Mouse (Mus musculus) retina, embryonic 14.5 days (tissue): ENCODE results near the gene A930033H14Rik.

Experiments used
- DNase-seq: peaks from one replicate; pipeline ENCODE4 v3.0.0-alpha.2; 2015; ENCODE audit warnings: low spot score

The A930033H14Rik gene

DNA sequence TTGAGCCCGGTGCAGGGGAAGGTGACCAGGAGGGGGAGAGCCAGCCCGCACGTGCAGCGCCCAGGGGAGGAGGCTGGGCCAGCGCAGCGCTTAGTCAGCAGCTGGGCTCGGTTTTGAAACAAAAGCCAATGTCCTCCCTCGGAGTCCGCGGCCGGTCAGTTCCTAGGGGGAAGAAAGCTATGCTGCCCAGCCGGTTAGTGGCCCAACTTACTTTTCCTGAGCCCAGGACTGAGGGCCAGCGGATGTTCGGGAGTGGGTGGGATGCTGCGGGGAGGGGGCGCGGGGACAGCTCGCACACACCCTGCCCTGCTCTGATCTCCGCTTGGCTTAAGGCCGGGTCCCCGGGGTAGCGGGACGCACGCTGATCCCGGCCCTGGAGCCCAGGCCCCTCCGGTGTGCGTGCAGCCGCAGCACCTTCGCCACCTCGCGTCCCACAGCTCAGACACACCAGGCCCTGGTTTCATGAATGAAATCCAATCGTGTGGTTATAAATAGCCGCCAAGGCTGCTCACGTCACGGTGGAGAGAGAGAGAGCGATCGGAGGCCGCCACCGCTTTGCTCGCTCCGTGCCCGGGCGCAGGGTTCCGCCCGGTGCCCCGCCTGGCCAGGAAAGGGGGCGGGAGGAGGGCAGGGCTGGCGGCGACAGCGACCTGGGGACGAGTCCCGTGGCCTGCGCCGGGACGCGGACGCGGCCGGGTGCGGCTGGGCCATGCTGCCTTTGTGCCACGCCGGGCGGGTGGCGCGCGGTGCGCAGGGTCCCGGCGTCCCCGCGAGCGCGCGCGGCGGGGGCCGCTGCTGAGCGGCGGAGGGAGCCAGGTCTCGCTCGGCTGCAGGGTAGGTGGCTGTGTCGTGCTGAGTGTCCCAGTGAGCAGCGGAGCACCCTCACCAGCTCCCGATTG, at the start of gene A930033H14Rik:
A930033H14Rik (minus strand) TSS at position 557 of the 899 bp plus-strand sequence.
- peak; percentile 82 for DNase-seq

DNA sequence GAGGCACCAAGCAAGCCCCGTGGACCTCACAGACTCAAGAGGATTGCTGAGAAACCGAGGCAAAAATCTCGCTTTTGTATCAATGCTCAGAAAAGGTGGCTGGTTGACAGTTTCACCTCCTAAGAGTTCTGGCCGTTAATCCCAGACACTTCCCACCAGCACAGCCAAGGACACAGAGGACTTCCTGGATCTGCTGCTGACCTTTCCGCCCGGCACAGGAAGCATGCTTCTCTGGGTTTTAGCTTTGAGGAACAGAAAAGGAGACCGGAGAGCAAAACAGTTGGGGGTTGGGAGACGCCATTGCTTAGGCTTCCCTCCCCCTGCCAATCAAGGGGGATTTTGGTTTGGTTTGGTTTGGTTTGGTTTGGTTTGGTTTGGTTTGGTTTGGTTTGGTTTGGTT, 47.0 kb upstream of the A930033H14Rik start:
- no peak for DNase-seq

DNA sequence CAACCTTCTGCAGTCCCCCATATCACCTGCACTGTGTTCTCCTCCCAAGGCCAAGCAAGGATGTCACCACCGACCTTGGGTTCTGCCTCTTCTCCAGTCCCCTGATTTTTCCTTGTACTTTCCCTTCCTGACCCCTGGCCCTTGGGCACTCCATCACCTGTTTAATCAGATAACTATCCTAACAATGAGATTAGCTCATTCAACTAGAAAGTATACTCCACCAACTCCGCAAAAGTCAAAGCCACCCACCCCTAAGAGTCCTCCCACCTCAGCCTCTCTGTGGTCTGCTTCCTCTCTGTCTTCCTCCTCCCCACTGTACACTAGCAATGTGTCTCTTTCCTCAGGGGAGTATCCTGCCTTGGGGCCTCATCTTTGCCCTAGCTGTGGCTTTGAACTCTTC, 46.3 kb upstream of the A930033H14Rik start:
- no peak for DNase-seq

- no peak for DNase-seq
These were observed 45.7 kb upstream of the A930033H14Rik start for GRCm38 (mm10) chr10:69258588-69258987.

GRCm38 (mm10) chr10:69257592-69258133, 44.8 kb upstream of the A930033H14Rik start:
- no peak for DNase-seq

- DNase-seq, result peak; percentile 12
These were observed 42.7 kb upstream of the A930033H14Rik start for GRCm38 (mm10) chr10:69255594-69255993.

- DNase-seq, result peak; percentile 76
These were observed 41.5 kb upstream of the A930033H14Rik start for GRCm38 (mm10) chr10:69254390-69254847.

DNA sequence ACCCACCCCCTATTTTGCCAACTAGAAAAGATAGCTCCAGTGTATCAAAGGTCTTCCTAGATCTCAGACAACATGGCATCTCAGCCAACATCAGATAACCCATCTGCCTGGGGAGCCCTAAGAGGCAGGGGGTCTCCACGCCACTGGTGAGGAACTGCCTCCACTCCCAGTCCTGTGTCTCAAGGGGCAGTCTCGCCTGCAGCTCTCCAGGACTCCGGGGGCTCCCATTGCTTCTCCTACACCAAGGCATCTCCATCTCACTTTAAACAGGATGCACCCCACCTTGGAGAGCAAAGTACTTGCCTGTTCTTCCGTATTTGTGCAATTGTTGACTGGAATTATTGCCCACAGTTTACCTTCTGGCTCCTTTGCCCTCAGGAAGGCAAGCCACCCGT, 40.8 kb upstream of the A930033H14Rik start:
- DNase-seq, result no peak

GRCm38 (mm10) chr10:69253075-69253685, 40.3 kb upstream of the A930033H14Rik start:
- DNase-seq, result peak; percentile 18

DNA sequence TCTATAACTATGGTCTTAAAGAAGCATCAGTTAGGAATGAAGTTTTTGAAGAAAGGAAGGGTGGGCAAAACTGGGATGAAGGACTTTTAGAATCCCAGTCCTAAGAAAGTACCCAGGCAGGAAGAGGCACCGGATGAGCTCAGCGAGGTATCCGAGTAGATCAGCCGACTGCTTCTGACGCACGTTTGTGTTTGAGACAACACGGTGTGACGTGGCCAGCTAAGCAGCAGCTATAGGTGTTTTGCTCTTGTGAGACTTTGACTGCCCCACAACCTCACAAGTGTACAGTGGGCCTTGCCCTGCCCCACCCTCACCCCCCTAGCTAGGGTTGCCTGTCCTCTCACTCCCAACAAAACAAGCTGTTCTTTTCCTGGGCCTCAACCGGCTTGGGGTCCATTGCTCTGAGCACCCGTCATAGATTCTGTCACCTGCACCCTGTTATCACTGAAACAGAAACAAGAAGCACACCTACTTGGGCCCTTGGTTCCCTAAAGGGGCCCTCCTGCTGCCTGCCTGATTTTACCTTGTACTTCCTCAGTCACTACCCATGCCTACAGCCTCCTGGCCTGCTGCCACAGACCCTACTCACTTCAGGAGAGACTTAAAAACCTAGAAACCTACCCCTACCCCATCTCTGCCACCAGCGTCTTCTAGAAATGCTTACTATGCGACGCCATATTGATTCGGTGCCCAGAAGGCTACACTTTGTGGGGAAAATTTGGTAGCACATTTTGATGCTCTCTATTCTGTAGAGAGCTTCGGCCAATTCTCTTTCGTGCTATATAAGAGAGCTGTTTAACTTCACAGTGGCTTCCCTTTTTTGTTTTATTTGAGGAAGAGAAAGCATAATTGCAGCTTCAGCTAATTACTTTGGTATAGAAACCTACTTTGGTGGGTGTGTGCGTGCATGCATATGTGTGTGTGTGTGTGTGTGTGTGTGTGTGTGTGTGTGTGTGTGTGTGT, 39.5 kb upstream of the A930033H14Rik start:
- no peak for DNase-seq

- DNase-seq, result no peak
These were observed 38.4 kb upstream of the A930033H14Rik start for GRCm38 (mm10) chr10:69251254-69251653.

GRCm38 (mm10) chr10:69248261-69249160, 35.6 kb upstream of the A930033H14Rik start:
- DNase-seq, result no peak

DNA sequence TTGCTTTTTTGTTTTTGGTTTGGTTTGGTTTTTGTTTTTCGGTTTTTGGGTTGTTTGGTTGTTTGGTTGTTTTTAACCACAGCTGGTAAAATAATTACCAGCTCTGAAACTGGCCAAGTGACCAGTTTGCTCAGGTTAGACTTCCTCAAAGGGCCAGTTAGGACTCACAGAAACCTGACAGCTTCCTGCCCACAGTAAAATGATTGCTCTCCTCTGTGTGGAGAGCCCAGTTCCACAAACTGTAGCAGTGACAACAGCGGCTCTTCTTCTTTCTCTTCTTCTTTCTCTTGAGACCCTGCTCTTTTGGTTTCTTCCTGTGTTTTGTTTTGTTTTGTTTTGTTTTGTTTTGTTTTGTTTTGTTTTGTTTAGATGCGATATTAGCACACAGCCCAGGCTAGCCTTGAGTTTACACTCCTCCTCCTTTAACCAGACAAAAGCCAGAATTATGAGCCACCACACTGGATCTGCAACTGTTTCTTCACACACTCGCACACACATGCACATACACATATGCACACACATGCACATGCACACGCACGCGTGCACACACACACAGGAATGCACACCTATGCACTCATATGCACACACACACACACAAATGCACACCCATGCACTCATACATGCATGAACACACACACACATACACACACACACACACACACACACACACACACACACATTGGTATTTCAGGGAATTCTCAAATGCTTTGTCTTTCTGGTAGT, 34.6 kb upstream of the A930033H14Rik start:
- DNase-seq, result no peak

DNA sequence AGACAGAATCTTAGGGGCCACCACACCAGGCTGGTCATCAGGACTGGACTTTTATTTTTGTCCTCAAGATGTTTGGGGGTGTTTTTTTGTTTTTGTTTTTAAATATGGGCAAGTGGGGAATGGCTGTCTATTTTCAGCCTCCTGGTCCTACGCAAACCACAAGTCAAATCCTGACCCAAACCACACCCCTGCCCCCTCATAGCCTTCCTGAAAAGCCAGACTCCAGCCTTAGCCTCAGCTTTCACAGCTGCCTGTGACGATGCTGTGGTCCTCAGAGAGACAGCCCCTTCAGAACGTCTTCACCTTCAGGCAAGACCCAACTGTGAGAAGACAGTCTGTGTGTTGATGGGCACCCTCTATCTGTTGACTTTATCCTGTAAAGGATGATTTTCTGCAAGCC, 33.9 kb upstream of the A930033H14Rik start:
- DNase-seq, result no peak

DNA sequence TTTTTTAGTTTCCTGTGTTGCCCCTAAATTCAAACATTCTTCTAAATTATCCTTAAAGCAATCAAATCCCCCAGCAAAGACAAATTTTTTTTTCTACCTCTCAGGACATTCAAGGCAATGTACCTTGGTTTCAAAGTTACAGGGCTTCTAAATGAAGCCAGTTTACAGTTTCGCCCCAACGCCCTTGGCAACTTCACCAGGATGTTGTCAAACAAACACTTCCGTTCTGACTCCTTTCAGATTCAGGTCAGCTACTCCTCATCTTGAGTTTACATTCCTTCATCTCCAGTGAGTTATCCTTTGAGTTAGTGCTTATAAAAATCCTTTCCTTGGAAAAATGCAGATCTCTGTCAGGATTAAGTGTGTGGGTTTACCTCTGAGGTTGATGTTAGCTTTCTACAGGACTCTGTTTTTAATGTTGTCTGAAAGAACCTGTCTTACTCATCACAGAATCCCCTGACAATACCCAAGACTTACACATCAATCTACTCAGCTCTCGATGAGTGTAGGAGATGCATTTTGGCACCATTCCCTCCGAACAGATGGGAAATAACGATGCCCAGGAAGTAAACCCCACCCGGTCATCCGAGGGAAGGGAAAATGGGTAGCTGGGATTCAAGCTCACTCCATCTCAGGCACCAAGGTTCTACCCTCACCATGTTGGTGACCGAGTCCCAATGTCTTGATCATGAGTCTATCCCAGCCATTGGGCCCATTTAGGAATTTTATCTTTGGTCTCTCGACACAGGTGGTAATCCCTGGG, 33.2 kb upstream of the A930033H14Rik start:
- no peak for DNase-seq

GRCm38 (mm10) chr10:69245151-69245550, 32.3 kb upstream of the A930033H14Rik start:
- DNase-seq, result no peak

DNA sequence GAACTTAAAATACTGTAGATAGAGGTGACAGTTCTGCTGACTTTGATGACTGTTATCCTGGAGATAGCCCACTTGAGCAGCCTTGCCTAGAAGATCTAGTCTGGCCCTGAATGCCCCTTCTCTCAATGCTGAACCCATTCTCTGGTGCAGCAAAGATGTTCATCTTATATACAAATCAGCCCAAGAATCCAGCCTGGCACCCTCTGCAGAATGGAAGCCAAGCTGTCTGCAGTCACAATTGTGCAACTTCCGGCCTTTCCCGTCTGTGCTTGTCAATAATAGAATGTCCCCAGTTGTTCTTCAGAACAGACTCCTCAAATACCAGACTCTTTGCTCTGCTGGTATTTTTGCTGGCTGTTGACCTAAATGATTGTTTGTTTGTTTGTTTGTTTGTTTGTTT, 27.6 kb upstream of the A930033H14Rik start:
- DNase-seq, result no peak

DNA sequence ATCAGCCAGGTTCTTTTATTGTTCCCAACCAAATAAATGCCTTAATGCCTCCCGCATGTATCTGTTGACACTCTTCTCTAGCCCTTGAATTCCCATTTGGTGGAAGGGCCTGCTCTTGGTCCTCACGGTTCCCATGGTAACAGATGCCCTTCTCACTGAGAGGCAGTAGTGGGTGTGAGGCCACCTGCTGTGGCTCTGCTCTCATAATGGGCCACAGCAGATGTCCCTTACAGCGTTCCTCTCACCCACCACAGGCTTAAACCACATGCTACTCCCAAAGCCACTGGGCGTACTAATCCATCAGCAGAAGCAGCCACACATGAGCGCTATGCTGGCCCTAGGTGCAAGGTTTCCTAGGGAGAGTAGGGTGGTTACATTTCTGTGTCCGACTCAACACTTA, 25.4 kb upstream of the A930033H14Rik start:
- peak; percentile 67 for DNase-seq

DNA sequence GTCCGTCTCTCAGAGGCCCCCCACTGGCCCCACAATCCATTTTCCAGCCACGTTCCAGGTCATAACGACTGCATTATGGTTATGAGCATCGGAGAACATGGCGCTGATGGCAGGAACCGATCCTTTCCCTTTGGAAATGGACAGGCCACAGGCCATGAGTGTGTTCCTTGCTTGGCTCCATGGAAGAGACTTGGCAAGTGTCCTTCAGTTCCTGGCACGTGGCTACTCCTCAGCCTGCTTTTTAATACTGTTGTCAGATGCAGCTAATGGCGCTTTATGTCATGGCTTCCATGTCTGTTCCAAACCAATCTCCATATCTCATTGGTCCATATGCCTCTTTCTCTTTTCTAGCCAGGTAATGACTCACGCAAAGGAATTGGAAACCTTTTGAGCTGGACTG, 24.9 kb upstream of the A930033H14Rik start:
- DNase-seq, result no peak
